Mouse (Mus musculus) monocyte, adult 5-6 weeks (primary cell): ENCODE measurements around the gene Mgat5. TPM values are rescaled to one million over a fixed set of nuclear protein-coding genes. Genes with fewer than 3 reads are reported as not detected.
A peak's percentile ranks its signal among the peaks of the same experiment; 100 is the strongest.

Source experiments
- ATAC-seq: fragments of 153-309, 156-312 bp; replicated peaks from 2 replicates; pipeline ENCODE4 v1.8.0; 2017; ENCODE audit warnings: mild to moderate bottlenecking; ENCODE audit not compliant: low TSS enrichment, insufficient number of reproducible peaks, severe bottlenecking, poor library complexity, low FRiP score
- total RNA-seq: library from RNA; stranded (forward); fragments of 200-1000, 200-491, 200-594 nt; gene quantifications from 3 replicates; pipeline ENCODE4 v1.2.3, GENCODE M21; 2017

Gene Mgat5
- total RNA-seq, 1 experiment from 2014 or later, result 21.1 TPM

GRCm38 (mm10) chr1:127291721-127292120, 86.9 kb downstream of the Mgat5 start:
- no peak for ATAC-seq

GRCm38 (mm10) chr1:127293286-127293685, 88.5 kb downstream of the Mgat5 start:
- ATAC-seq, result no peak

- ATAC-seq, result no peak
Observed at GRCm38 (mm10) chr1:127296815-127297214, 92.0 kb downstream of the Mgat5 start.

GRCm38 (mm10) chr1:127299774-127300173, 95.0 kb downstream of the Mgat5 start:
- ATAC-seq, result no peak

GRCm38 (mm10) chr1:127301038-127301437, 96.2 kb downstream of the Mgat5 start:
- no peak for ATAC-seq

- 0 out of 2 replicates have a peak, but pooled peaks have one; percentile 3 for ATAC-seq
Observed at GRCm38 (mm10) chr1:127302620-127303019, 97.8 kb downstream of the Mgat5 start.

- peak; percentile 25; the same call in 1 of the 2 replicates for ATAC-seq
Observed at GRCm38 (mm10) chr1:127303791-127304190, 99.0 kb downstream of the Mgat5 start.

GRCm38 (mm10) chr1:127304281-127304680, 99.5 kb downstream of the Mgat5 start:
- no peak for ATAC-seq

GRCm38 (mm10) chr1:127305582-127305981, 100.8 kb downstream of the Mgat5 start:
- ATAC-seq, result no peak

GRCm38 (mm10) chr1:127306024-127306771, 101.4 kb downstream of the Mgat5 start:
- ATAC-seq, result no peak

GRCm38 (mm10) chr1:127307361-127307760, 102.5 kb downstream of the Mgat5 start:
- ATAC-seq, result no peak

- no peak for ATAC-seq
Observed at GRCm38 (mm10) chr1:127308207-127308725, 103.5 kb downstream of the Mgat5 start.

- ATAC-seq, result peak; percentile 54; the same call in 1 of the 2 replicates
Observed at GRCm38 (mm10) chr1:127308989-127309701, 104.3 kb downstream of the Mgat5 start.

- ATAC-seq, result no peak
Observed at GRCm38 (mm10) chr1:127310011-127310410, 105.2 kb downstream of the Mgat5 start.

- no peak for ATAC-seq
Observed at GRCm38 (mm10) chr1:127310703-127311102, 105.9 kb downstream of the Mgat5 start.

- no peak for ATAC-seq
Observed at GRCm38 (mm10) chr1:127313652-127314350, 109.0 kb downstream of the Mgat5 start.

GRCm38 (mm10) chr1:127315763-127316627, 111.2 kb downstream of the Mgat5 start:
- no peak for ATAC-seq

GRCm38 (mm10) chr1:127316651-127317050, 111.8 kb downstream of the Mgat5 start:
- no peak for ATAC-seq
